Mouse (Mus musculus): ENCODE data around the gene Efhc1.

Gene Efhc1

DNA sequence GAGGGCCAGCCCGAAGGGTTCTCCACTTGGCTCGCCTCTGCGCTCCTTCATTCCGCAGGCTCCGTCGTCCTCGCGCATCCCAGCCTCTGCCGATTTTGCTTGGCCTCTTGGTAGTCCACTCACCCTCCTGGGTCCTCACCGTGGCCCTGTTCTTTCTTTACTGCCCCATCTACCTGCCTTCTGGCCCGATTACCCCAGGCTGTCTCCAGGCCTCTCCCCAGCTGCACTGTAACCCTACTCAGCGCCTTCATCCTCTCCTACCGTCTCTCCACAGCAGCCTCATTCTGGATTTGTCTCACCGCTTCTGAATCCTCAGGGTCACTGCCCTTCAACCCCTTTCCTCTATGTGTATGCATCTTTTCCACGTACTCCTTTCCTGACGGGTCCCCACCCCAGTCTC, 373 bp downstream of the Efhc1 start:
- no peak for DNase-seq (ENCODE audit: low spot score)

DNA sequence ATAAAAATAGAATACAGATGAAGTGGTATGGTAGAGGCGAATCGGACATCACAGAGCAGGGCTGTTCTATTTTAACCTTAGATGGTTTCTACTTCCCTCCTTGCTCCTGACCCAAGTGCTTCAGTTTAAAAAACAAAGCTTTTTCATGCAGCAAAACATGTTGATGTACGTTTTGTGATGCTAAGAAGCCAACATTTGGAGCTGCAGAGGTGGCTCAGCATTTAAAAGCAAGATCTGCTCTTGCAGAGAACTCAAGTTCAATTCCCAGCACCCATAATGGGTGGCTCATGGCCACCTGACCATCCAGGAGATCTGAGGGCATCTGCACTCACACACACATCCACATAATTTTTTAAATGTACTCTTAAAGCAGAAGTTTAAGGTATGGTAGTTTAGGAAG, 3.5 kb downstream of the Efhc1 start:
- no peak for DNase-seq (ENCODE audit: low spot score)

DNA sequence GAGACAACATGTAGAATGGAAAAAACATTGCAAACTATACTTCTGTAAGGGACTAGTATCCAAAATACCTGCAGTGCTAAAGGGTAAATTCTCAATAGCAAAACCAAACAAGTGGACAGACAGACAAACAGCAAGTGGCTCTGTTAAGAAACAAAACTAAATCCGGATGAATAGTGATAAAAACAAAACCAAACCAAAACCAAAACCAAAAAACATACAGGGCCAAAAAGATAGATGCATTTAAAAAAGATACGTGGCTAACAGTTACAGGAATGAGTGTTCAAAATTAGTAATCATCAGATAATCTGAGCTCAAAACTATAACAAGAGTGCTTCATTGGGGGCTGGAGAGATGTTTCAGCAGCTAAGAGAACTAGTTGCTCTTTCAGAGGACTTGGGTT, 18.2 kb downstream of the Efhc1 start:
- DNase-seq (ENCODE audit: low spot score), result no peak

DNA sequence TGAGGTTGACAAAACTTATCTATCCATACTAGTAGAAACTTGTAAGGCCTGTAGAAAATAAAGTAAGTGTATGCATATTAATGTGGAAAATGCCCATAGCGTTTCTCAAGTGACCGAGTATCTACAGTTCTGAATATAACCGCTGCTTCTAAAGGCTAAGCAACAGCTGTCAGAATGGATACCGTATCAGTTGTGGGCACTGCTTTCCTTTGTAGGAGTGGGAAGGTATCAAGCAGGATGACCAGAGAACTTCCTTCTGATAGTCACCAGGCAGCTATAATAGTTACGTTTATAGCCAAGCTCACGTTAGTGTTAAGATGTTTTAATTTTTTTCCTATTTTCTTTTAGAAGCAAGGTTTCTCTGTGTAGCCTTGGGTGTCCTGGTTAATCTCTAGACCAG, 22.0 kb downstream of the Efhc1 start:
- no peak for DNase-seq (ENCODE audit: low spot score)

DNA sequence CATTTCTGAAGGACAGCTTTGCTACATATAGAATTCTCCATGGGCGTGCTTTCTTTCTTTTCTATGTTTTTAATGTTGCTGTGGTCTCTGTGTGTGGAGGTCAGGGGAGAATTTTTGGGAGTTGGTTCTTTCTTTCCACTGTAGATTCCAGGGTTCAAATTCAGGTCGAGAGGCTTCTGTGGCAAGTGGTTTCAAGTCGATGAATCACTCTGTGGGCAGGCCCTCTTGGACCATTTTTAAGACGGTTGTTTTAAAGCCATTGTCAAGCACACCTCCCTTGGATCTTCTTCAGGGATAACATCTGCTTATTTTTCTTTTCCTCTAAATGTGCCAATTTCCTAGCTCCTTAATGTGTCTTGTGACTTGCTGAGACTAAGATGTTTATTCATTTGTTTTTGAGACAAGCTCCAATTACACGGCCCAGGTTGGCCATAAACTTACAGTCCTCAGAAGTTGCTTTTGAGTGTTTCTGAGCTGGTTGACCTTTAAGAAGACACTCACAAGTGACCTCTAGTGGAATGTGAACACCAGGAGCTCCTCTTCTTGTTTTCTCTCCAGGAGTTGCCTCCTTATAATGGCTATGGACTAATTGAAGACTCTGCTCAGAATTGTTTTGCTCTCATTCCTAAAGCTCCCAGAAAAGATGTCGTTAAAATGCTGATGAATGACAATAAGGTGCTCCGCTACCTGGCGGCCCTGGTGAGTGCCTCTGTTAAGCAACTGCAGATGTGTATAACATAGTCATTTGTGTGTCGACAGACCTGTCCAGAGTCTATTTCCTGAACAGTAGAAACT, 23.1 kb downstream of the Efhc1 start:
- no peak for DNase-seq (ENCODE audit: low spot score)

DNA sequence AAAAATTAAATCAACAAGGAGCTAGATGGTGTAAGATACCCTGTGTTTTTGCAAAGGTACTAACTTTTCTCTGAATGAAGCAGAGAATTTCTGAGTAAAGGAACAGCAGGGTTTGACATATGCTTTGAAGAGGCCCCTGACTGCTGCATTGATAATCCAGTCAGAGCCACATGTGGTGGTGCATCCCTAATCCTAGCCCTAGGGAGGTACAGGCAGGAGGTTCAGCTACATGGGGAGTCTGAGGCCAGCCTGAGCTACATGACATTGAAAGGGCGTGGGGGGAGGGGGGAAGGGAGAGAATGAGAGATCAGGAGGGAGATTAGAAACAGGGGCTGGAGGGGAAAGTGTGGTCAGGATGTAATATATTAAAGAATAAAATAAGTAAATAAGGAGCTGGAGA, 29.1 kb downstream of the Efhc1 start:
- DNase-seq (ENCODE audit: low spot score), result no peak

DNA sequence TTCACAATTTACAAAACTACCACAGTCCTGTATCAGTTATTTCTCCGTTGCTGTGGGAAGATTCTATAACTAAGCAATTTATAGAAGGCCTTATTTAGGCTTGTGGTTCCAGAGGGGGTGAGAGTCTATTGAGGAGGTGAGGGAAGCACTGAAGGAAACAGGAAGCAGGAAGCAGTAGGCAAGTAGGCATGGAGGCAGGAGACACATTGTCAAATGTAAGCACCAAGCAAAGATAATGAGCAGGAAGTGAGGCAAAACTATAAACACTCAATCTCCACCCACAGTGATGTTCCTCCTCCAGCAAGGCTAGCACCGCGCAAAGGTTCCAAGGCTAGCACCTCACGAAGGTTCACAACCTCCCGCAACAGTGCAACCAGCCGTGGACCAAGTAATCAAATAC, 30.3 kb downstream of the Efhc1 start:
- no peak for DNase-seq (ENCODE audit: low spot score)

DNA sequence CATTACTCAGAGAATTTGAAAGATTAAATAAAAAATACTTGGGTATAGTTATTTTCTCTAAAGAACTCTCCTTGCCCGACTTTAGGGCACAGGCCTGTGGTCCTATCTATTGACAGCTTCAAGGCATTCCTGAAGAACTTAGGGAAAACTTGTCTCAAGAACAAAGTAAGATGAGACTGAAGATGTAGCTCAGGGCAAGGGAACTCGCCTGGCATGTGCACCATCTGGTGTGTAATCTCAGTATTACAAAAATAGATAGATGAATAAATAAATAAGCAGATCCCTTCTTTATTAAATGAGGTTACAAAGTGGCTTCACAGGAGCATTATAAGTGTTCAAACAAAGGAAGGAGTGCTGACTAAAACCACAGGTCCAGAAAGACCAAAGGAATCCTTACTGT, 32.7 kb downstream of the Efhc1 start:
- DNase-seq (ENCODE audit: low spot score), result no peak

DNA sequence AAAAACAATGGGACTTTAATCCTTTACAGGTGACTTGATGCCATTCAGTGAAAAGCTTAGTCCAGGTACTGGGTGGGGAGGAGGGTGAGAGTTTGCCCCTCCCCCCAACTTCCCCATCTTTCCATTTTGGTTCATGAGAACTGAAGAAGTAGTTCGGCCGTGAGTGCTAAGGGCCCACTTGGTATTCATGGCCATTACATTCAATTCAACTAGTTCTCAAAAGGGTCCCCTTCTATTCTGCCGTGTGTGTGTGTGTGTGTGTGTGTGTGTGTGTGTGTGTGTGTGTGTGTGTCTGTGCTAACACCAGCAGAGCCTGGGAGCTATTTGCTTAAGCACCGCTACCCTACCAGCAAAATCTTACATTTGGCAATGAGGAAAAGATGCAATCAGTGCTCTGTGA, 33.2 kb downstream of the Efhc1 start:
- no peak for DNase-seq (ENCODE audit: low spot score)

DNA sequence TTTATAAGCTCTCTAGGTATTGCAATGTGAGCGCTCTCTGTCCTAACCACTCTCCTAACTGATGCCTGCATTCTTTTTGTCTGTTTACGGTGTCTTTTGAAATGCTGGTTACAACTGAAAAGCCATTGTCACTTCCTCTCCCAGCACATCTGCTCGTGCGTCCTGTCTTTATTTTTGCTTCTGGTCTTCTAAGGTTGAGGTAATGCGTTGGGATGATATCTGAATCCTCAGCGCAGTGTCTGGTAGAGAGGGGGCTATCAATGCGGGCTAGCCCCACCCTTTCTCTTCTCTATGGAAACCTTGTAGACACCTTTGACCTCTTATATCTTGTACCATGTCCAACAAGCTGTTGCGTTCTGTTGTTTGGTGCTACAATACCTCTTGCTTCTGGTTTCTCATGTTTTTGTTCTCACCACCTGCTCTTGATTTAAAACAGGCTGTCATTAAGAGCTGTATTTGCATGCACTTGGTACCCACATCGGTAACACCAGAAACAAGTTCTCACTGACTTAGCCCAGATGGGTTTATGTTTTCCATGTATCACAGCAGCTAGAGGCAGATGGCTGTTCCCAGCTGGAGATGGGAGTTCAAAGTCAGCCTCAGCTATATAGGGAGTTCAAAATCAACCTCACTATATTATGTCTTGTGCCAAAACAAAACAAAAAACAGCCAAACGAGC, 35.1 kb downstream of the Efhc1 start:
- DNase-seq (ENCODE audit: low spot score), result no peak

DNA sequence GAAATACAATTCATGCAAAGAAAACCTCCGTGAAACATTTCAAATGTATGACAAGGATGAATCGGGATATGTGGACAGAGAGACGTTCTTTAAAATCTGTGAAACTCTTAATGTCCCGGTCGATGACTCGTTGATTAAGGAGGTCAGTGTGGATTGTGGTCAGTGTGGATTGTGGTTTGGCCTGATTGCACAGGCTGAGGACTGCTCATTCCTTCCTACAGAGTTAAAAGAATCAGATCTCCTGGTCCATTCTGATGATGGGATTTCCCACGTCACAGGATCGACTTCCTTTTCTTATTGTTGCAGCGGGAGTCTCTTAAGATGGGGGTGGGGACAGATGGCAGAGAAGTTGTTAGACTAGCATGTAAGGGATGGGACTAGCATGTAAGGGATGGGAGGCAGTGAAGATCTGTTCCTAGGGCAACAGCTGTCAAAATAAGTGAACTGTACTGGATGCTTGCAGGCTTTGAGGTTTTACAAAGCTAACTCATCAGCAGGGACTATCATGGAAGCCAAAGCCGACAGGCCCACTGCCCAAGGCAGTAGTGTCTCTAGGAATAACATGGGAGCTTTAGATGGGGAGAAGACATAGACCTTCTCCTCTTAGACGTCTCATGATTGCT, 38.1 kb downstream of the Efhc1 start:
- no peak for DNase-seq (ENCODE audit: low spot score)

DNA sequence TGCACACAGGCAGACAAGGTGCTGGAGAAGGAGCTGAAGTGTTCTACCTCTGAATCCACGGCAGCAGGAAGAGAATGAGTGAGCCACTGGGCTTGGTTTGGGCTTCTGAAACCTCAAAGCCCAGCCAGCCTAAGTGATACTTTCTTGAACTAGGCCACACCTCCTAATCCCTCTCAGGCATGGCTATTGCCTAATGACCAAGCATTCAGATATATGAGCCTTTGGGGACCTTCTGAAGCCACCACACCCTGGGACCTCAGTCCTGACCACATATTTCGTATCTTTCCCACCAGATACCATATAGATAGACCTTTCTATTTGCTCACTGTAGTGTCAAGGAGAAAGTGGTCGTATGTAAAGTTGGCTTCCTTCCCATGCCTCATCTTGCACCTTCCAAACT, 42.3 kb downstream of the Efhc1 start:
- no peak for DNase-seq (ENCODE audit: low spot score)

DNA sequence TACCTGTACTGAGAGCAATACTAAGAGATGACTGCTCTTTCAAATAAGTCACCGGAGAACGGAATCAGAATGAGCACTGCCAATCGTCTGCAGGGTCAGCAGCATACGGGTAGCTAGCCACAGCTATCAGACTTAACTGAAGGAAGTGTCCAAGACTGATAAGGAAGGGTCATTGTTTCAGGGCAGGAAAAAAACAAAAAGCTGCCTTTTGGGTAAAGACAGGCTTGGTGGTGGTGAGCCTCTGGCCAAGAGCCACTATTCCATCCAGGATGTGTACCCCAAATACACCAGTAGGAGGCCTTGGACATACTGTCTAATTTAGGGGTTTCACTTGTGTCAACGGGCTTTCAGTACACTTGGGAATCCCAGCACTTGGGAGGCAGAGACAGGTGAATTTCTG, 42.9 kb downstream of the Efhc1 start:
- DNase-seq (ENCODE audit: low spot score), result no peak

DNA sequence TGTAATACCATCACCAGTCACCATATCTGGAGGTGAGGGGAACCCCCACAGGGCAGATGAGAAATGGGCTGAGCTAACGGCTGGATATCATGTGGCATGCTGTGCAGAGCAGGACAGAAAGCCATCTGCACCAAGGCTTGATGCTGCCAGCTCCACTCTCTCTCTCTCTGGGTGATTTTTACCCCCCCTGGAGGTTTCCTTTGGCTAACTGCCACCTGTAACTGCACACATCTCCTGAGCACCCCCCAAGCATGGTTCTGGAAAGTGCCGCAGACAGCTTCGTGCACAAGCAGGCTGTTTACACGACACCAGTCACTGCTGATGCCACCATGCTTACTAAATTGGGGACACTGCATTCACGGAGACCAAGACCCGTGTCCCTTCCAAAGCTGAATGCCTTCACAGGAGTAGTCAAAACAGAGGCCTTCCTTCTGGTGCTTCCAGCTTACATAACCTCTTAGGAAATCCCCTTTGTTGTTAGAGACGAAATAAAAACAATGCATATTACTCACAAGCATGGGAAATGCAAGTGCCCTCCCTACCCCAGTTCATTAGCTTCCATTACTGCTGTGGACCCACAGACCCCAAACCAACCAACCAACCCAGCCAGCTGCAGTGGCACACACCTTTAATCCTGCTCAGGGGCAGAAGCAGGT, 44.0 kb downstream of the Efhc1 start:
- no peak for DNase-seq (ENCODE audit: low spot score)

DNA sequence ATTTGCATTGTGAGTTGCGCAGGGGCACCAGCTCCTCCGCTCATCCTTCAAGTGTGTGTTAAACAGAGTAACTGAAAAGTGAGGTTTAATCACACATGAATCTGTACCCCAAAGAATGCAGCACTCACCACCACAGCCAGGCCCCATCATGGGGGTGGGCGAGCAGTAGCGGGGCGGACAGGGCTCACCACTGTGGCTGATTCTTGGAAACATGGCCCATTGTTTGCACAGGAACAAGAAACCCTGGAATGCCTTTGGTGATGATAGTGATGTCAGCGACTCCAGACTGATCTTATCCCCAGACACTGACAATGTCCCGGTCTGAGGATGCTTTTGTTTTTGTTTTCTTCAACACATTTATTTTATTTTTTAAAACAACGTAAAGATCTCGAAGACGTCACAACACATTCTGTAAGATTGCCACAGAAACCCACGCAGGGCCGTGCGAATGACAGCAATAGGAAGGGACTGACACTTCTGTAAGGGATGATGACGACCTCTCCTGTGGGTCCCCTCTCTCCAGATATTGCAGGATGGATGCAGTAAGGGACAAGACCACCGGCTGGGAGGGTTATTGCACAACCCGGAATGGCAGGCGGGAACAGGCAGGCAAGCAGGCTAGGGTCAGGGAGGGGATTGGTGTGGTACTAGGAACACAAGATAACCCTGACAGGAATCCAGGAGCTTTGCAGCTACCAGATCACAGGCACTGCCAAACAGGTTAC, 45.3 kb downstream of the Efhc1 start:
- no peak for DNase-seq (ENCODE audit: low spot score)

DNA sequence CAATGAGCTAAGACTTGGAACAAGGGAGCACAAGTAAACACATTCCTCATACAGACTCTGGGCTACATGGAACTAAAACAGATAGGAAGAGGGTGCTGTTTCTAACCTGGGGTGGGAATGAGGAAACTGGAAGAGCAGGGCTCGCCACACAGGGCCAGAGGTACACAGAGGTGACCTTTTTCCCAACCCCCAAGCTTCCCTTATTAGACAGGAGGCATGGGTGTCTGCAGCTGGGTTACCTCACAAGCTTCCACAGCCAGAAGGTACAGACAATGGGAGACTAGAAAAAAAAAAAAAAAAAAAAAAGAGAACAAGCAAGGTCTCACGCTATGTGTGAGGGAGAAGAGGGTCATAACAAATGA, 45.9 kb downstream of the Efhc1 start:
- no peak for DNase-seq (ENCODE audit: low spot score)

DNA sequence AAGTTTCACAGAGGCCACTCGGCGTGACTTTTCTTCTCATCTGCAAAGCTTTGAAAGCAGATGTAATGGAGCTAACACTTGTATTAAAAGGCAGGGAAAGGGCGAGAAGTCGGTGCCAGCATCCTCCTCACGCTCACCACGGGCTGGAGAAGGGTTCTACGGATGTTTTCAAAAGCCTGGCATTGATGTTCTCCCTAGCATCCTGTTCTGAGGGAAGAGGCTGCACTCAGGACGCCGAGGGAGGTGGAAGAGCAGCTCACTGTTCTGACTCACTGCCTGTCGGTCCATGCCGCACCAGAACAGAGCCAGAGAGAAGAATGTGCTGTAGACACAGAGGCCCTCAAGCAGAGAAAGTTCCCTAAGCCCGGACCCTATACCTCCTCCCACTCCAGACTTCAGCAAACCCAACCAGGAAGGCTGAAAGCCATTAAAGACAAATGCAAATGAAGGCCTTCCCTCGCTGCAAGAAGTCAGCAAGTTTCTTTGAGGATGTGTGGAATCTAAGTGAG, 46.5 kb downstream of the Efhc1 start:
- DNase-seq (ENCODE audit: low spot score), result no peak

DNA sequence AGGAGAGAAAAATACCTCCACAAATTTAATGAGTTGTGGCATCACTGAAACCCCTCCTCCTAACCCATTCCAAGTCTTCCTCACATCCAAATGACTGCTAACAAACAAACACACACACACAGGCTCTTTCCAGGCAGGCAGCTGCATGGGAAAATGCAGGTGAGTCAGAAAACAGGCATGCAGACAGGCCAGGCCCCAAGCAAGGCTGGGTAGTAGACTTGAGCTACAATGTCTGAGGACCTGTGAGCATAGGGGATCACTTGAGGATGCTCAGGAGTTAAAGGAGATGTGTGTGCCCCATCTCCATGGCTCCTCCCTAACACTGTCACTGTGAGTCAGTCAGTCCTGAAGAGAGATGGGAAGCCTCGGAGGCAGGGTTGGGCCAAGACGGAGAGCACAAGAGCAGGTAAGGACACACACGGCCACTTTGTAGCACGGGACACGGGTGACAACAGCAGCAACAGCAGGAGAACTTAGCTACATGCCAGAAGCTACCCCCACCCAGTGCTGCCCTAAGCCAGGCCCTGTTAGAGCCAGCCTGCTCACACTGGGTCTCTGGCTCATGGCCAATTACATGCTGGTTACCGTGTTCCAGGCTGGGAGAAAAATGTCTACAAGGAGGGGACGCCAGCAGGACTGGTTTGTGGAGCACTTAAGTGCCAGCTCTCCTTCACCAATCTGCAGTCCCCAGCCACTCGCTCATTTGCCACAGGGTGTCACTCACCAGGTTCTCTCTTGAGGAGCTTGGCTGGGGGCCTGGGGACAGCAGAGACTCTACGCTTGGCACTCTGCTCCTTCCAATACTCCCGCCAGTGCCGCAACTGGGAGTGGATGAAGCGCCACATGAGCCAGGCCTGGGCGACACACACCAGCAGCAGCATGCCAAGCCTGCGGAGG, 51.1 kb downstream of the Efhc1 start:
- DNase-seq (ENCODE audit: low spot score), result no peak

DNA sequence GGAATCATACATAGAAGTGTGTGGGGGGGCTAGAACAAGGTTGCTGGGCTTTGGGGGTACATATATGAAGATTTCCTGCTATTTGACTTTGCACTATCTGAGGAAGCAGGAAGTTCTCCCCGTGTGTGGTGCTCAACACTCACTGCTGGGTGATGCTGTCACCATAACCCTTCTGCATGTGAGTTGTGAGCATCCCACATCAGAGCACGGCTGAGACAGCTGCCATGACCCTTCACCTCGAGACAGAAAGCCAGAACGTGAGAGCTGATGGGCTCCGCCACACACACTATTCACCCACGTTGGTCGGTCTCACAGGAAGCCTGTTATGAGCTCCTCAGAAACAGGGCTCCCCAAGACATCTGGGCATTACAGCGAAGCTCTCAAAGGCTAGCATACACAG, 53.2 kb downstream of the Efhc1 start:
- no peak for DNase-seq (ENCODE audit: low spot score)

DNA sequence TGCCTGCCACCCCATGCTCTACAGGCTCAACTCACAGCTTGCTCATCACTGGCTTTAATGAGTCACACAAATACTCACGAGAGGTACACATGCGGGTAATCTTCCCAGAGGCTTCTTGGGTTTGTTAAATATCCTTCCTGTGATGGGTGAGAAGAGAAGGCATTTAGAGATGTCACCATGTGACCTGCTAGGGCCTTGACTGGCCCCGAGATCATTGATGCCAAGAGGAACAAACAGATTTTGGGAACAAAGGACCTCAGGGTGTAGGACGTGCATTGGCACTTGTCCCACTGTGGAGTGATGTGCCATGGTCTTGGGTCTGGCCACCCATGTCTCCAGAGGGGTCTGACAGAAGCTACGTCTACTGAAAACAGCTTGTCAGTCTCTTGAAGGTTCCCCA, 55.3 kb downstream of the Efhc1 start:
- no peak for DNase-seq (ENCODE audit: low spot score)

Data from ovary, adult 18-20 months (tissue).